Mouse (Mus musculus): Measurements from ENCODE around the gene B9d2.

Gene B9d2

GRCm38 (mm10) chr7:25672442-25672841 lies 8.1 kb upstream of the B9d2 start:
- CTCF ChIA-PET, result no interaction called here

GRCm38 (mm10) chr7:25674297-25674696 lies 6.3 kb upstream of the B9d2 start:
- CTCF ChIA-PET, result no interaction called here

DNA sequence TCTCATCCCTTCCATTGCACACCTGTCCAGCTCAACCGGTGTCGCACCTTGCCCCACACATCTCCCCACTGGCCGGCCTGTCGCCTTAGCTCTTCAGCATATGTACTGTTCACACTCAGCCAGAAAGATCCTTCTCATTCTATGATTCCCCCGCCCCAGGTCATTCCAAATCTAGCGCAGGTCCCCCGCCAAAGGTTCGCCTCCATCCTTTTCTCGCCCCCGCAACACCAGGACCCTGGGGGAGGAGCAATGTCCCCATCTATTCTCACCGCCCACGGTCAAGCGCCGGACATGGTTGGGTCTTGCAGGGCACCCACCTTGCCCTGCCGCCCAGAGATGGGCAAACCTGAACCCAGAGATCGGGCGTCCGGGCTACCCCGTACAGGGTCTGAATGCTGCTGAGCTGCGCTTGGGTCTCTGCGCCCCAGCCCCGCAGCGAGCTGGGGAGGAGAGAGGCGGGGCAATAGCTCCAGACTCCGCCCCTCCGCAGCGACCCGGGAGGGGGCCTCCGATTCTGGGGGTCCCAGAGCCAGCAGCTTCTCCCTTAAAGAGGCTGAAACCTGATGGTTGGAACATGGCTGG lies 5.8 kb upstream of the B9d2 start, which contains the start of gene Tmem91:
Gene Tmem91 (minus strand): TSS at position 448 of the 582 bp plus-strand sequence.
- CTCF ChIA-PET, result no interaction called here

- CTCF ChIA-PET, result interaction anchor here (0.5 kb wide), 1 partner anchor 1550 kb away, joined by 3 read pairs; no protein-coding TSS in a partner anchor
Observed at GRCm38 (mm10) chr7:25675405-25675804, 5.2 kb upstream of the B9d2 start.

DNA sequence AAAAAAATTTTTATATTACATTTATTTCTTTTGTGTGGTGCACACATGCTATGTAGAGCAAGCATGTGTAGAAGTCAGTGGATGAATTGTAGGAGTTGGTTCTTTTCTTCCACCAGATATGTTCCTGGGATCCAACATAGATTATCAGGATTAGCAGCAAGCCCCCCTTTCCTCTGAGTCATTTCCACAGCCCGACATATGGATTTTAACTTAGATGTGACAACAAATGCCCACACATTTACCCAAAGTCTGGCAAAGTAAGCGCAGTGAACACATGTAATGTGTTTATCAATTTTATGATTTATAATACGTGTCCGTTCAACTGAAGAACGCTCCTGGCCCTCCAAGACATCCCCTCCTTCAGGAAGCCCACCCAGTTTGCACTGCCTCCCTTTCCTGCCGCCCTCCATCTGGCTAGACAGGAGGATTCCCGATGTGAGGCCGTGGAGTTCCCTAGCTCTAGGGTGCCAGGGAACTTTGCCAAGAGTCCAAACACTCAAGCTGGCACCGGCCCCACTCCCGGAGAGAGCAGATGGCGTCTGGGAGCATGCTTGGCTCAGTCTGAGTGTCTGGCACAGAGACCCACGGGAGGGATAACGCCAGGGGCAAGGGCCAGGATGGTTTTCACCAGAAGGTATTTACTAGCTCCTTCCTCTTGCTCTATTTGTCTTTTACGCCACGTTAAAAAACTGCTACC lies 4.3 kb upstream of the B9d2 start:
- CTCF ChIA-PET, result interaction anchor here (0.5 kb wide), 1 partner anchor 1549 kb away, joined by 3 read pairs; no protein-coding TSS in a partner anchor

GRCm38 (mm10) chr7:25677013-25677412 lies 3.6 kb upstream of the B9d2 start:
- CTCF ChIA-PET, result no interaction called here

- CTCF ChIA-PET, result interaction anchor here (0.6 kb wide), 1 partner anchor 25 kb away, joined by 3 read pairs; no protein-coding TSS in a partner anchor
Observed at GRCm38 (mm10) chr7:25679971-25680370, 609 bp upstream of the B9d2 start.

DNA sequence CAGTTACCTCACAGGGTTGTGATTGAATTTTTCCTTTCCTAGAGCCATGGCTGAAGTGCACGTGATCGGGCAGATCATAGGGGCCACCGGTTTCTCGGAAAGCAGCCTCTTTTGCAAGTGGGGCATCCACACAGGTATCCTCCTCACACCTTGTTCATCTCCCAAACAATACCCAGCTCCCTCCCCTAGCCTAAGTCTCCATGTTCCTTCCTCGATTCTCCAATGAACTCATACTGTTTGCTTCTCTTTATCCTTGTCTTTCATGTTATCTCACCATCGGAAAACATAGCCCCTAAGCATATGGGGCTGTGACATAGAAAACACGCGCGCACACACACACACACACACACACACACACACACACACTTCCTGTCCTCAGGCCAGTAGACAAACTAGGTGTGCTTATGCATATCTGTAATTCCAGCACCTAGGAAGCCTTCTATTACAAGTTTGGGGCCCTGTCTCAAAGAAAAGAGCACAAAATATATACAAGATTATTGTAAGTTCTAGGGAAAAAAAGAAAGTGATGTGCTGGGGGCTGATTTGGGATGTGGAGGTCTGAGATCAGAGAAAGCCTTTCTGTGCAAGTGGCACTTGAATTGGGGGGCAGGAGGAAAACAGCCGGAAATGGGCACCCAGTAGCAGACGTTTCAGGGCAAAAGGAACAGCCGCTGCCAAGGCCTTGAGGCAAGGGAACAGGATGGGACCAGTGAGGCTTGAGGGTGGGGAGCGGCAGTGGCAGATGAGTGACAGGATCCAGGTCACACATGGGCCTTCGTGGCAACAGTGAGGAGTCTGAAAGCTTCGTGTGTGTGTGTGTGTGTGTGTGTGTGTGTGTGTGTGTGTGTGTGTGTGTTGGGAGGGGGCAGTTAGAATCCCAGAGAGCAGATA lies 1.0 kb downstream of the B9d2 start:
- CTCF ChIA-PET, result interaction anchor here (0.7 to 0.9 kb wide), 3 partner anchors 13 to 1296 kb away, joined by 3 read pairs; no protein-coding TSS in a partner anchor

- CTCF ChIA-PET, result interaction anchor here (0.6 kb wide), 1 partner anchor 288 kb away, joined by 4 read pairs; no protein-coding TSS in a partner anchor
Observed at GRCm38 (mm10) chr7:25683474-25684180, 3.0 kb downstream of the B9d2 start.

DNA sequence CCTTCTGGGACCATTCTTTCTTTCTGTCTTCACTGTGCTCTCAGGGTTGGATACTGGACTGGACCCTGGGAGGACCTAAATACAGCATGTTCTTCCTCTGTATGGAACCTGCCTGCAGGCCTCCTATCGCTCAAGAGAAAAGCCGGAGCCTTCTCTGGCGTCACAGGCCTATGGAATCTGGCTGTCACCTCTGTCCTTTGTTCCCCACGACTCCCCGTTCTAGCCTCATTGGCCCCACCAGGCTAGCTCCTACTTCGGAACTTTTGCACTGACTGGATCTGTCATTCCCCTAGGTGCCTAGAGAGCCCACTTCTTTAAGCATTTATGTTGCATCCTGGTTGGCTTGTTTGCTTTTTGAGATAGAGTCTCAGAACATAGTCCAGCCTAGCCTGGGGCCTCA lies 4.1 kb downstream of the B9d2 start:
- CTCF ChIA-PET, result interaction anchor here (0.6 kb wide), 1 partner anchor 139 kb away, joined by 3 read pairs; no protein-coding TSS in a partner anchor

GRCm38 (mm10) chr7:25685926-25686470 lies 5.4 kb downstream of the B9d2 start:
- CTCF ChIA-PET, result interaction anchor here (0.6 kb wide), 1 partner anchor 1273 kb away, joined by 3 read pairs; no protein-coding TSS in a partner anchor

GRCm38 (mm10) chr7:25686680-25687531 lies 6.3 kb downstream of the B9d2 start, which contains the start of gene Tgfb1:
Tgfb1 (plus strand) TSS chr7:25687002.
- CTCF ChIA-PET, result interaction anchor here (0.8 to 1.2 kb wide), 2 partner anchors 33 to 290 kb away, joined by 3 to 4 read pairs; no protein-coding TSS in a partner anchor

DNA sequence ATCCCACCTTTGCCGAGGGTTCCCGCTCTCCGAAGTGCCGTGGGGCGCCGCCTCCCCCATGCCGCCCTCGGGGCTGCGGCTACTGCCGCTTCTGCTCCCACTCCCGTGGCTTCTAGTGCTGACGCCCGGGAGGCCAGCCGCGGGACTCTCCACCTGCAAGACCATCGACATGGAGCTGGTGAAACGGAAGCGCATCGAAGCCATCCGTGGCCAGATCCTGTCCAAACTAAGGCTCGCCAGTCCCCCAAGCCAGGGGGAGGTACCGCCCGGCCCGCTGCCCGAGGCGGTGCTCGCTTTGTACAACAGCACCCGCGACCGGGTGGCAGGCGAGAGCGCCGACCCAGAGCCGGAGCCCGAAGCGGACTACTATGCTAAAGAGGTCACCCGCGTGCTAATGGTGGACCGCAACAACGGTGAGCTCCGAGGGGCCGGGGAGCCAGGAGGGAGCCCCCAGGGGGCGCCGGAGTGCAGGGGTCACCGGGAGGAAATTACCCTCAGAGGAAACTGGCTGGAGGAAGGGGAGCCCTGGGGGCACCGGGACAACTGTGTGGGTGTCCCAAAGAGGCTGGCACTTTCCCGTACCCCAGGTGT lies 7.3 kb downstream of the B9d2 start:
- CTCF ChIA-PET, result interaction anchor here (1.2 kb wide), 2 partner anchors 15 to 32 kb away, joined by 4 to 5 read pairs; no protein-coding TSS in a partner anchor

DNA sequence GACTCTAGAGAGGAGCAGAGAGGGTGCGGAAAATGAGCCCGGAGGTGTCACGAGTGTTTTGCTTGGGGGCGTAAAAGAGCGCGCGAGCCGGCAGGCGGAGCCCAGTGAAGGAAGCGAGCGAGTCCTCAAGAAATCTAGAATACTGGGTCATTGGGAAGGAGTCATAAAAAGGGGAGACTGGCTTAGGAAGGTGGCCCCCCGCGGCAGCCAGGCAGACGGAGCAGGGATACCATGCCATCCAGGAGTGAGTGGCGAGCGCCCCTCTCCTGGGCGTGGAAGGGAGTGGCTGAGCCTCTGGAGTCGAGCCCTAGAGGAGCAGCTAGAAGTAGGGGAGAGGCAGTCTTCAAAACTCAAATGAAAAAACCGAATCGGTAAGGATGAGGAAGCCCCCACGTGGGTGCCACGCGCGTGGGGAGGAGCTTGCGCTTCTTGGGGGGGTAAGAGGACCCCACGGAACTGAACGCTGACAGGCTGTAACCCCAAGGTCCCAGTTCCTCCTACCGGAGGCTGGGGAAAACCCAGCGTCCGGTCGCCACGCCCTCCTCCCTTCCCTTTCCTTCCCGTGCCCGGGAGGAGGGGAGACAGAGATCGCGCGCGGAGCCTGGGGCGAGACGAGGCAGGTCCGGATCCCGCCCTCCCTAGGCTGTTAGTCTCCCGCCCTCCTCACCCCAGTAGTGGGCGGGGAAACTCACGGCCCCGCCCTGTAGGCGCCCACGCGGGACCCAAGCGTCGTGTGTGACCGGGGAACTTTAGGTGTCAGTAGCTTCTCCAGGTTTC lies 8.4 kb downstream of the B9d2 start:
- CTCF ChIA-PET, result interaction anchor here (1.2 kb wide), 1 partner anchor 14 kb away, joined by 5 read pairs; no protein-coding TSS in a partner anchor

GRCm38 (mm10) chr7:25689603-25690021 lies 9.0 kb downstream of the B9d2 start:
- CTCF ChIA-PET, result no interaction called here

- CTCF ChIA-PET, result interaction anchor here (0.6 to 2.4 kb wide), 2 partner anchors 12 to 38 kb away, joined by 3 to 6 read pairs; no protein-coding TSS in a partner anchor
Observed at GRCm38 (mm10) chr7:25690051-25690450, 9.5 kb downstream of the B9d2 start.

GRCm38 (mm10) chr7:25694104-25694503 lies 13.5 kb downstream of the B9d2 start:
- CTCF ChIA-PET, result interaction anchor here (0.5 kb wide), 1 partner anchor 9 kb away, joined by 6 read pairs; no protein-coding TSS in a partner anchor

GRCm38 (mm10) chr7:25699851-25700250 lies 19.3 kb downstream of the B9d2 start:
- CTCF ChIA-PET, result no interaction called here
